Mouse (Mus musculus): ENCODE measurements at regions not wholly inside any gene's neighbourhood (a gene's known extent, or its start where the extent isn't known, plus 50 kb on each side); places are given as distances from the start of the nearest gene placed in this dataset.
A peak's percentile ranks its signal among the peaks of the same experiment; 100 is the strongest.

- DNase-seq = peak in 1 of 2 experiments; percentile 31
These were observed 77.3 kb upstream of the Kdm7a start for GRCm38 (mm10) chr6:39283761-39284415.

DNA sequence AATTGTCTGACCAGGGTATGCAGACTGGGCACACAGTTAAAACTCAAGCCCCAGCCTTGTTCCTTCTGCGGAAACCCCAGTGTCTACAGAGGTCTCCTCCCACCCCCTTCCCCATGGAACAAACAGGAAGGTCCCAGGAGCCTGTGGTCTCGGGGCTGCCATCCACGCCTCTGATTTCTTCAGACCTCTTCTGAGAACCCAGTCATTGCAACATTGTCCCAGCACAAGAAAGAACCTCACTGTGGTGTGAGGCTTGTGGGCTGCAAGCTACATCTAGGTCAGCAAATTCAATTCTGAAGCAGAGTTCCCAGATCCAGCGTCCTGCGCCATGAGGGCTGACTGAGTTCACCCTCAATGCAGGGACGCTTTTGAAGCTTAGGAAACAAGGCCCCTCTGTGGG lies 71.7 kb upstream of the Kdm7a start:
- peak in 1 of 2 experiments; percentile 52 for DNase-seq

- peak in 1 of 2 experiments; percentile 53 for DNase-seq
These were observed 68.3 kb upstream of the Kdm7a start for GRCm38 (mm10) chr6:39274774-39275502.

- DNase-seq = no peak
These were observed 66.8 kb upstream of the Kdm7a start for GRCm38 (mm10) chr6:39273427-39273826.

DNA sequence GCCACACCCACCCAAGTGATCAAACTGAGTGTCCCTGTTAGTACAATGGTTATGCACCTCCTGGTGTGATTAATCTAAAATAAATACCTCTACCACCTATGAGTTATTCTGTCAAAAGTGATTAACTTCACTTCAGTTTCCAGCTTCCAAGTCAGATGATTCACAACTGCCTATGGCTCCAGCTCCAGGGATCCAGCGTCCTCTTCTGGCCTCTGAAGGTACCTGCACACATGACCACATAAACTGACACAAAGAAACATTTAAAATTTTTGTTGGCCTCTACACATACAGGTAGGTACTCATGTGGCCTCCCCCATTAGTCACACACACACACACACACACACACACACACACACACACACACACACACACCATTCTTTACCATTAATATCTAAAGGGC lies 63.9 kb upstream of the Kdm7a start:
- no peak for DNase-seq

GRCm38 (mm10) chr6:39269706-39270105 lies 63.1 kb upstream of the Kdm7a start:
- no peak for DNase-seq

DNA sequence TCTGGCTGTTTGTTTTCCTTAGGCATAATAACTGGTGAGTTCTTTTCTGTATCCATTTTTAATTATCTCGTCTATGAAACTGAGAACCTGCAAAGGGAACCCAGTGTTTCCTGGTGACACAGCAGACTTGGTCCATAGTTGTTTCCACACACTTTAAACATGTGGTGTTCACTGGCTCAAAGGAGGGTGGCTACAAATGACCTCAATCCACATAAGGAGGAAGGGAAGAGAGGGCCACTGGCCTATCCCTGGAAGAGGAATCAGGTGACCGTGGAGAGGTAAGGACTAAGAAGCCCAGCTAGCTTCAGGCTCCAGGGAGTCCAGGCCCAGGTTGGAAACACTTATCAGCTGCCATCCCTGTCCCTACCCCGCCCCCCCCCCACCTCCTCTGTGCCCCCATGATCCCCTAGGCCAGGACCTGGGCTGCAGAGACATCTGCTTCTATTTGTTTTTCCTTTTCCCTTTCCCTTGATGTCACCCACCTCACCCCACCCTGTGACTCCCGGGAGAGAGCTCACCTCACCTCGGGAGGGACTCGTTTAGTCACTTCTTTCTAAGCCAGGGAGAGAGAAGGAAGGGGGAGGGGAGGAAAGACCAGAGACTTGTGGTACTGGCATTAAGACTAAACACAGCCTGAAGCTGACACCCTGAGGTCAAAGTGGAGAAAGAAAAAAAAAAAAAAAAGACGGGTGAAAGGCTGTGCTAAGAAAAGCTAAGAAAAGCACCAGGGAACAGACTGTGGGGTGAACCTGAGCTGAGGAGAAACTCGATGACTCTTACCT lies 62.2 kb upstream of the Kdm7a start:
- DNase-seq = no peak

- DNase-seq = peak; percentile 72 to 90
These were observed 58.1 kb upstream of the Kdm7a start for GRCm38 (mm10) chr6:39264722-39265121.

DNA sequence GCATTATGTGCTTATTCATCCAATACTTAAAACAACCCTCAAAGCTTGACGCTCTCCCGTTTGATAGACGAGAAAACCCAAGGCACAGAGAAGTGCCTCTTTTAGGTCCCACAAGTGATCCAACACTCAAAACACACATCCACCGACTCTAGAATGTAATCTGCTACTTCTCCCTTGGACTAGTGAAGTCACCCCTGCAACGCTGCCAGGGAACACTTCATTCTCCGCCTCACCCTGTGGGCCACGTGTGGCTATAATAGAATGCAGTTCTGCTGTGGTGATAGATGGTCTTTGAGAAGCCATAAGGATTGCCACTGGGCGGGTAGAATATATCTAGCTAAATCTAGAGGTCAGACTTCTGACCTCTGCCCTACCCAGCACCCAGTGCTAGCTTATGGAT lies 57.0 kb upstream of the Kdm7a start:
- peak; percentile 63 to 75 for DNase-seq

GRCm38 (mm10) chr6:39261951-39262350 lies 55.4 kb upstream of the Kdm7a start:
- DNase-seq = peak in 1 of 2 experiments; percentile 40

DNA sequence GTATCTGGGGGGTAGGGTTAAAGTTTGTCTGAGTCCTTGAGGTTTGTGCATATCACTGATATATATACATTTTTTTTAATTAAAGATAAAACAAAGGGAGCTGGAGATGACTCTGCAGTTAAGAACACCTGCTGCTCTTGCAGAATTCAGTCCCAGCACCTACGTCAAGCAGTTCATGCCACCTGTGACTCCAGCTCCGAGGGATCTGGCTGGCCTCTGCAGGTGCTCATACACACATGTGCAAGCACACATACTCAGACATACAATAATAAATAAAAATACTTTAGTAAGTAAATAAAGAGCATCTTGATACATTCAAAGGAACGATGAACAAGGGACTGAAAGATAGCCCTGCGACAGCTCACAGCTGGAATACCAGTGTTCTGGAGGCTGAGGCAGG lies 53.9 kb upstream of the Kdm7a start:
- DNase-seq = no peak

GRCm38 (mm10) chr6:39259129-39259528 lies 52.5 kb upstream of the Kdm7a start:
- peak in 1 of 2 experiments; percentile 61 for DNase-seq

DNA sequence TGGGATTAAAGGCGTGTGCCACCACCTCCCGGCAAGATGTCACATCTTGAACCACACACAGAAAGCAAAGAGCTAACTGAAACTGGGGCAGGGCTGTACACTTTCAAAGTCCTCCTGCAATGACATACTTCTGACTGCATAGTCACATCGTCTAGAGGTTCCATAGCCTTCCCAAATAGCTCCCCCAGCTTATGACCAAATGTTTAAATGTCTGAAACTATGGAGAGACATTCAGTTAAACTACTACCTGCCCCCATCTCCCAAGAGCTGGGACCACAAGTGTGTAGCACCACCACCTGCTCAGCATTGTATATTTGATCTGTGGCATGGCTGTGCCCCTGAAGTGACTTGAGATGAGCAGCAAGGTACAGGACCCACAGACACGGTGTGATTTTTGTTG lies 52.1 kb upstream of the Kdm7a start:
- DNase-seq = no peak

DNA sequence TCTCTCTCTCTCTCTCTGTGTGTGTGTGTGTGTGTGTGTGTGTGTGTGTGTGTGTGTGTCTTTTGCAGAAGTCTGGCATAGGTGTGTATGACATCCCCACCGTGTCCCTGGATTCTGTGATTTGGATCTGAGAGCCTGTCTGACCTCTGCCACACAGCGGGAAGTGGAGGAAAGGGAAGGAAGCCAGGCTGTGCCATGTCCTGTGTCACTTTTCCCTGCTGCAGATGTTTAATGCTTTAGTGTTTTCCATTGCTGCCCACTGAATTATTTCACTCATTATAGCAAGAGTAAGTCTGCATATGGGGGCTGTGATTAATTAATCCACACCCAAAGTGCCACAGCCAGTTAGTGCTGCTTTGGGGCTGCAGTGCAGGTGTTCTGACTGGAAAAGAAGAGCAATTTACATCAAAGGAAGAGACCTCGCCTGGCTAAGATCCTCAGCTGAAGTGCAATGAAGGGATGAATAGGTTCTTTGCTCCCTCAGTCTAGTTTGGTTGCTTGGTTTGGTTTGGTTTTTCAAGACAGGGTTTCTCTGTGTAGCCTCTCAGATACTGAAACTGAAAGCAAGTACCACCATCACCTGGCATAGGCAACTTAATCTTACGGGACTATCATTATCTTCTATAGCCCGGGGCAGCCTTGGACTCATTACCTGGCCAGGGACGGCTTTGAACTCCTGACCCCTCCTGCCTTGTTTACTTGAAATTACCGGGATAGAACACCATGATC lies 51.2 kb upstream of the Kdm7a start:
- DNase-seq = peak; percentile 34 to 43

DNA sequence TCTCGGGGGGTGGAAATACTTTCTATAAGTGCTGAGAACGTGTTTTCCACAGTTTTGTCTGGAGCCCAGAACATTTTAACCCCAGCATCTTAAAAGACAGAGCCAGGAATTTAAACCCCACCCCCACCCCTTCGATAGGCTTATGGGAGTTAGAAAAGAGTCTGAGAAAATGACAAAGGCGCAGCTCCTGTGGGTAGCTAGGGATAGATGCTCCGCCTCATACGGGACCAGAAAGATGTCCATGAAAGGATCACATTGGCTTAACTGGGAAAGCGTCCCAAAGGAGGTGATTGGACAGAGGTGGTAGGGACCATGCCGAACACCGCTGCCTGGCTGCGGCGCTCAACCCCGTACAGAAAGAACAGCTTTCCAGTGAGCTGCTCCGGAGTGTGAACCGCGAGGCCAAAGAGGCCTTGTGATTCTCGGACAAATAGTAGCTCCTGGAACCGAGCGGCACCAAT lies 50.6 kb upstream of the Kdm7a start:
- peak; percentile 58 to 65 for DNase-seq

- peak; percentile 73 to 81 for DNase-seq
These were observed 49.9 kb upstream of the Kdm7a start for GRCm38 (mm10) chr6:39256304-39257103.
